Mouse (Mus musculus) intestine, embryonic 15.5 days (tissue): ENCODE measurements around the gene Olfr995. TPM values are rescaled to one million over a fixed set of nuclear protein-coding genes. Genes with fewer than 3 reads are reported as not detected.

ENCODE experiments used
- ATAC-seq: fragments of 200-750 bp; cut with Nextera tagmentation; 2 replicates; pipeline ENCODE4 v1.8.0; 2017; ENCODE audit warnings: moderate TSS enrichment, moderate library complexity
- H3K27ac ChIP-seq: fragments of 300-500 bp; sonication (generic); 2 replicates; pipeline ENCODE4 v1.5.1; 2015; ENCODE audit warnings: mild to moderate bottlenecking, inconsistent platforms
- H3K27me3 ChIP-seq: fragments of 300-500 bp; sonication (generic); replicated peaks from 2 replicates; pipeline ENCODE4 v1.6.1; 2015; ENCODE audit warnings: inconsistent platforms
- H3K36me3 ChIP-seq: fragments of 300-500 bp; sonication (generic); 2 replicates; pipeline ENCODE4 v1.6.1; 2015; ENCODE audit warnings: inconsistent platforms
- H3K4me1 ChIP-seq: fragments of 300-500 bp; sonication (generic); replicated peaks from 2 replicates; pipeline ENCODE4 v1.6.1; 2015; ENCODE audit warnings: inconsistent platforms
- H3K4me2 ChIP-seq: fragments of 300-500 bp; sonication (generic); replicated peaks from 2 replicates; pipeline ENCODE4 v1.6.1; 2015; ENCODE audit warnings: mild to moderate bottlenecking, inconsistent platforms
- H3K4me3 ChIP-seq: fragments of 300-500 bp; sonication (generic); replicated peaks from 2 replicates; pipeline ENCODE4 v1.5.1; 2015; ENCODE audit warnings: inconsistent platforms
- H3K9ac ChIP-seq: fragments of 300-500 bp; sonication (generic); 2 replicates; pipeline ENCODE4 v1.6.1; 2015; ENCODE audit warnings: inconsistent platforms
- H3K9me3 ChIP-seq: fragments of 300-500 bp; sonication (generic); 2 replicates; pipeline ENCODE4 v1.6.1; 2016; ENCODE audit warnings: inconsistent platforms
- WGBS: fragments of 180-500 bp; shearing (Covaris S2); methylation state at CpG from one replicate; pipeline ENCODE4 v1.1.7; 2015; 5-methylcytosine and 5-hydroxymethylcytosine counted together
- polyA plus RNA-seq: library from polyadenylated mRNA; unstranded; fragments of >200 nt; fragmentation: Nextera tagmentation; extraction: Ambion mirVana; gene quantifications from 2 replicates; pipeline ENCODE4 v1.2.1, GENCODE M21; 2015

The Olfr995 gene
- not detected in 2 replicates for polyA plus RNA-seq

DNA sequence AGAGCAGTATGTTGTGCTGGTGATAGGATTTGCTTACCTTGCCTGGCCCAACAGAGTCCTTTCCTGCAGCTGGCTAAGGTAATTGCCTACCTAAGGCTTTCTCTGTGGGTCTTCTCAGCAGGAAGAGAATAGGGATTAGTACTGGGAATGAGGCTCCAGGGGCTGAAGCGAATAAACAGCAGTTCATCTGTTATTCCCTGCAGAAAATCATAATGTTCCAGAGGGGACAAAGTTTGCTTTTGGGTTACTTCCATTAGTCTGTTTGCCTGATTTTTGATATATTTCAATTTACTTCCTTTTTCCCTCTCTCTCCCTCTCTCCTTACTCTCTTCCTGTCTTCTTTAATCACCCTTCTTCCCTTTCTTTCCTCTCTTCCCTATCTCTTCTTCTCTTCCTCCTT, at the start of gene Olfr995:
TSS of gene Olfr995 (minus strand) at position 101 of the 400 bp plus-strand sequence.
- H3K27me3 ChIP-seq: no peaks in the 10 kb centered on the region
- no peaks in the 10 kb centered on the region for H3K4me1 ChIP-seq
- no peak within 1 kb of the TSS for H3K27ac ChIP-seq
- H3K9ac ChIP-seq: no peak within 1 kb of the TSS
- H3K4me2 ChIP-seq: no peak within 1 kb of the TSS
- H3K4me3 ChIP-seq: no peak within 1 kb of the TSS
- H3K9me3 ChIP-seq: no peaks in the 10 kb centered on the region
- 26% methylated on average over 1 of the region's 1 CpGs for WGBS
- ATAC-seq: no peak
- no peaks in the 10 kb centered on the region for H3K36me3 ChIP-seq

DNA sequence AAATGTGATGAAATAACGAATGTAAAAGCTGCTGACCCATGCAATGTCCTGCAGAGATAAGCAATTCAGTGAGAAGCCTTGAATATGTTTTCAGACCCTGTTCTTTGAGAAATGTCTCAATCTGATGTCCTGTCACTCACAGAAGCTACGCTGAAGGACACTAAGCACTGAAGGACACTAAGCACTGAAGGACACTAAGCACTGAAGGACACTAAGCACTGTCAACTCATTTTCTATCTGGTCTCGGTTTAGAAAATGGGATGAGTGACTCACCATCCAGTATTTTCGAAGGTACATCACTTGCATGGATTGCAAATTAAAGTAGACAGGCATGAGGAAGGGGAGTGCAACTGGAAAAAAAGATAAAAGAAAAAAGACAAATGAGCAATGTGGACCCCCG, 47.0 kb upstream of the Olfr995 start:
- Histone ChIP-seq H3K9ac (no peak overlapping the region), H3K9me3 (no peaks in the 10 kb centered on the region), H3K27ac (no peak overlapping the region), H3K4me3 (no peak overlapping the region), H3K36me3 (no peaks in the 10 kb centered on the region), H3K27me3 (no peaks in the 10 kb centered on the region), H3K4me2 (no peak overlapping the region), H3K4me1 (no peaks in the 10 kb centered on the region)
- 79% methylated on average over 5 of the region's 5 CpGs for WGBS
- no peak for ATAC-seq

DNA sequence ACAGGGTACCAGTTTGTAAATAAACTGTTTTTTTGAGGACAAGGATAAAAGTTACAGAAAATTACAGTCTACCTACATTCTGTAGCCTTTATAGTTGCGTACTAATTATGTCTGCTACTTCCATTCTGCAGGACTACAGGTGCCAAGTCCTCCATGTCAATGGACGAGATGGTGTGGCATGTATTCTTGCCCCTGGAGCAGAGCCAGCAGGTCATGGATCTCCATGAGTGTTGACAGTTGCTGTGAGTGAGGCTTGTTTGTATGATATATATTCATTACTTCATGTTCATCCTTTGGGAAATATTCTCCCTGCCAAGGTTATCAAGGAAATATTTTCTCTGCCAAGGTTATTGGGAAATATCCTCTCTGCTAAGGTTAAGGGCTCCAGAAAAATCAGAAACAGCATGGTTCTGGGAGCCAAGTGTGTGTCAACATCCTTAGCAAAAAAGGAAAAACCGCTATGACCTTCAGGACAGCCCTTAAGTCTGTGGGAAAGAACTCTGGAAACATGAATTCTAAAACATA, 23.4 kb upstream of the Olfr995 start:
- Histone ChIP-seq H3K36me3 (no peaks in the 10 kb centered on the region), H3K4me3 (no peak overlapping the region), H3K27me3 (no peaks in the 10 kb centered on the region), H3K27ac (no peak overlapping the region), H3K9ac (no peak overlapping the region), H3K4me2 (no peak overlapping the region), H3K9me3 (no peaks in the 10 kb centered on the region), H3K4me1 (no peaks in the 10 kb centered on the region)
- ATAC-seq: no peak
- 74% methylated on average over 3 of the region's 3 CpGs for WGBS

- no peak for ATAC-seq
- H3K4me2 ChIP-seq: no peak overlapping the region
These were observed 893 bp downstream of the Olfr995 start for GRCm38 (mm10) chr2:85442546-85442945.

GRCm38 (mm10) chr2:85436351-85436750, 7.1 kb downstream of the Olfr995 start, which contains the start of gene Olfr994:
TSS of gene Olfr994 (minus strand) at chr2:85436451.
- Histone ChIP-seq H3K4me3 (no peak within 1 kb of the TSS), H3K4me2 (no peak within 1 kb of the TSS), H3K27me3 (no peaks in the 10 kb centered on the region), H3K36me3 (no peaks in the 10 kb centered on the region), H3K9me3 (no peaks in the 10 kb centered on the region), H3K4me1 (no peaks in the 10 kb centered on the region), H3K9ac (no peak within 1 kb of the TSS), H3K27ac (no peak within 1 kb of the TSS)
- WGBS: 83% methylated on average over 3 of the region's 3 CpGs
- no peak for ATAC-seq

More at GRCm38 (mm10) chr2:85442546-85442945, 893 bp downstream of the Olfr995 start:
- Histone ChIP-seq H3K27ac (no peak overlapping the region), H3K36me3 (no peaks in the 10 kb centered on the region), H3K9ac (no peak overlapping the region), H3K4me3 (no peak overlapping the region), H3K9me3 (no peaks in the 10 kb centered on the region), H3K4me1 (no peaks in the 10 kb centered on the region), H3K27me3 (no peaks in the 10 kb centered on the region)

DNA sequence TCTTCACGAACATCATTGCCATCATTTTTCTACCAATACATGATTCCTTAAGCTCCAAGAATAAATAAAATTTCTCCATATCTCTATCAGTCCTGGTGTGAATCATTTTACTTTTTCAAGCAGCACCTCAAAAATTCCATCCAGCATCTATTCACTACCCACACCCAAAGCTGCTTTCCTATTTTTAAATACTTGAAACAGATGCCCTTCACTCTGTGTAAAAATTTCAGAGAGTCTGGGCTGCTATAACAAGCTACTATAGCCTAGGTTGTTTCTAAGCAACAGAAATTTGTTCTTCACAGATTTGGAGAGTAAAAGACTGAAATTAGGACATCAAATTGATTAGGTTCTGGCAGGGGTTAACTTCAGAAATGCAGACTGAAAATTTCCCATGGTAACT, 17.5 kb downstream of the Olfr995 start:
- H3K4me2 ChIP-seq: no peak overlapping the region
- WGBS: 74% methylated on average over 1 of the region's 1 CpGs
- no peak overlapping the region for H3K27ac ChIP-seq
- no peak for ATAC-seq
- H3K4me1 ChIP-seq: no peaks in the 10 kb centered on the region
- no peak overlapping the region for H3K4me3 ChIP-seq
- H3K9me3 ChIP-seq: no peaks in the 10 kb centered on the region
- no peaks in the 10 kb centered on the region for H3K27me3 ChIP-seq
- no peak overlapping the region for H3K9ac ChIP-seq
- no peaks in the 10 kb centered on the region for H3K36me3 ChIP-seq

- Histone ChIP-seq H3K9ac (no peak within 1 kb of the TSS), H3K36me3 (no peaks in the 10 kb centered on the region), H3K27ac (no peak within 1 kb of the TSS), H3K27me3 (no peaks in the 10 kb centered on the region), H3K4me1 (no peaks in the 10 kb centered on the region), H3K4me2 (no peak within 1 kb of the TSS), H3K9me3 (no peaks in the 10 kb centered on the region), H3K4me3 (no peak within 1 kb of the TSS)
- ATAC-seq: no peak
These were observed 28.7 kb downstream of the Olfr995 start, which contains the start of gene Olfr993 for GRCm38 (mm10) chr2:85414777-85415176. TSS of gene Olfr993 (minus strand) at chr2:85414877.

DNA sequence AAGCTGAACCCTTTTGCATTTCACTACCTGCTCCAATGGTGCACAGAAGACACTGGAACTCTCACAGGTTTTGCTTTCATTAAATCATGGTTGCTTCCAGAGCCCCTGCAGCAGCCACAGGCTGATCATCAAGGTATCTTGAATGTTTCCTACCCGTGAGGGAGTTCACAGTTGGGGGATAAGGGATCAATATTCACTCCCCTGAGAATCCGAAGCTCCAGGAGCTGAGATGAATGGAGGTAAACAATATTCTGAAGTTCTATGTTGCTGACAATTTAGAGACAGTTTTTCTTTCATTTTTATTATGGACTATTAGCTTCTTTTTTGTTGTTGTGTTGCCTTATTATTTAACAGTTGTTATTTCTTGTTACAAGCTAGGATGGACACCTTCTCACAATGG, 34.1 kb downstream of the Olfr995 start, which contains the start of gene Olfr992:
TSS of gene Olfr992 (minus strand) at position 101 of the 400 bp plus-strand sequence.
- H3K4me1 ChIP-seq: no peaks in the 10 kb centered on the region
- H3K4me3 ChIP-seq: no peak within 1 kb of the TSS
- ATAC-seq: no peak
- H3K9ac ChIP-seq: no peak within 1 kb of the TSS
- H3K36me3 ChIP-seq: no peaks in the 10 kb centered on the region
- no peak within 1 kb of the TSS for H3K27ac ChIP-seq
- H3K9me3 ChIP-seq: no peaks in the 10 kb centered on the region
- H3K27me3 ChIP-seq: no peaks in the 10 kb centered on the region
- H3K4me2 ChIP-seq: no peak within 1 kb of the TSS
- 42% methylated on average over 2 of the region's 2 CpGs for whole genome bisulfite sequencing

Other genes starting within 250 kb of the Olfr995 start
- 4.2 and 4.4 TPM in 2 replicates for gene Lrrc55, start 246.4 kb downstream of the Olfr995 start, polyA plus RNA-seq
- gene Olfr987, start 104.3 kb downstream of the Olfr995 start, polyA plus RNA-seq: not detected in 2 replicates
- gene Olfr988, start 80.4 kb downstream of the Olfr995 start, polyA plus RNA-seq: not detected in 2 replicates
- not detected in 2 replicates for gene Olfr992, start 34.2 kb downstream of the Olfr995 start, polyA plus RNA-seq
- not detected in 2 replicates for gene Olfr993, start 28.8 kb downstream of the Olfr995 start, polyA plus RNA-seq
- not detected in 2 replicates for gene Olfr994, start 7.2 kb downstream of the Olfr995 start, polyA plus RNA-seq
- gene 4833423E24Rik, start 75.4 kb upstream of the Olfr995 start, polyA plus RNA-seq: 0.06 and 0.10 TPM in 2 replicates
- gene Olfr996, start 135.6 kb upstream of the Olfr995 start, polyA plus RNA-seq: not detected in 2 replicates
- not detected in 2 replicates for gene Olfr998, start 145.3 kb upstream of the Olfr995 start, polyA plus RNA-seq
- not detected in 2 replicates for gene Olfr1000, start 168.3 kb upstream of the Olfr995 start, polyA plus RNA-seq
- not detected in 2 replicates for gene Olfr1002, start 207.1 kb upstream of the Olfr995 start, polyA plus RNA-seq
- not detected in 2 replicates for gene Olfr154, start 220.8 kb upstream of the Olfr995 start, polyA plus RNA-seq
- not detected in 2 replicates for gene Olfr1006, start 235.1 kb upstream of the Olfr995 start, polyA plus RNA-seq
- not detected in 2 replicates for gene Olfr1008, start 245.8 kb upstream of the Olfr995 start, polyA plus RNA-seq